Mouse (Mus musculus) MEL (cell line): ENCODE results near the gene Cck. TPM values are rescaled to one million over a fixed set of nuclear protein-coding genes. Genes with fewer than 3 reads are reported as not detected.

ENCODE experiments used
- DNase-seq: peaks from one replicate; pipeline ENCODE4 v3.0.0; 2011; ENCODE audit warnings: low read depth, low spot score
- H3K27ac ChIP-seq: 2 replicates; pipeline ENCODE4 v1.5.1; 2012; ENCODE audit warnings: low read depth, mild to moderate bottlenecking, control low read depth, low read length, moderate library complexity; ENCODE audit not compliant: control insufficient read depth
- H3K27me3 ChIP-seq, 2 experiments: fragments of 150-350 bp in 1 of 2; sonication (generic) in 1 of 2; 2 replicates each; pipeline ENCODE4 v1.6.1; 2012; ENCODE audit warnings: low read length in 2 of 2, mild to moderate bottlenecking in 2 of 2, improper control_type of control experiment in 1 of 2, moderate library complexity in 1 of 2; ENCODE audit not compliant: insufficient read depth in 2 of 2, control insufficient read depth in 1 of 2
- H3K36me3 ChIP-seq, 2 experiments: 2 replicates each; pipeline ENCODE4 v1.6.1; 2012 to 2014; ENCODE audit warnings: low read length in 2 of 2, improper control_type of control experiment in 1 of 2, inconsistent platforms in 1 of 2, mild to moderate bottlenecking in 1 of 2; ENCODE audit not compliant: insufficient read depth in 2 of 2, control insufficient read depth in 1 of 2
- H3K4me1 ChIP-seq, 2 experiments: fragments of 150-350 bp in 1 of 2; sonication (generic) in 1 of 2; 2 replicates each; pipeline ENCODE4 v1.6.1; 2012; ENCODE audit warnings: low read length in 2 of 2, improper control_type of control experiment in 1 of 2, mild to moderate bottlenecking in 1 of 2; ENCODE audit not compliant: insufficient read depth in 2 of 2, control insufficient read depth in 1 of 2
- H3K4me3 ChIP-seq, 2 experiments: fragments of 150-350 bp in 1 of 2; sonication (generic) in 1 of 2; 2 replicates each; pipeline ENCODE4 v1.5.1; 2012; ENCODE audit warnings: low read depth in 2 of 2, low read length in 2 of 2, mild to moderate bottlenecking in 2 of 2, moderate library complexity in 2 of 2, control low read depth in 1 of 2, improper control_type of control experiment in 1 of 2; ENCODE audit not compliant: control insufficient read depth in 1 of 2, insufficient read depth in 1 of 2
- H3K79me2 ChIP-seq: 2 replicates; pipeline ENCODE4 v1.6.1; 2012; ENCODE audit warnings: mild to moderate bottlenecking, low read length, moderate library complexity; ENCODE audit not compliant: control insufficient read depth, poor library complexity, insufficient read depth
- H3K9ac ChIP-seq: 2 replicates; pipeline ENCODE4 v1.6.1; 2012; ENCODE audit warnings: low read depth, mild to moderate bottlenecking, control low read depth, low read length, moderate library complexity; ENCODE audit not compliant: control insufficient read depth, poor library complexity, severe bottlenecking
- H3K9me3 ChIP-seq: fragments of 150-350 bp; sonication (generic); replicated peaks from 2 replicates; pipeline ENCODE4 v1.6.1; 2012; ENCODE audit warnings: mild to moderate bottlenecking, low read length, improper control_type of control experiment, moderate library complexity; ENCODE audit not compliant: insufficient read depth
- CTCF ChIP-seq, 3 experiments: IDR thresholded peaks in 2 of 3; conservative IDR thresholded peaks in 1 of 3; 2 replicates each; pipeline ENCODE4 v1.5.1; 2011 to 2012; ENCODE audit warnings: low read length in 3 of 3, low read depth in 2 of 3, mild to moderate bottlenecking in 2 of 3, improper control_type of control experiment in 1 of 3, inconsistent platforms in 1 of 3, mixed read lengths in 1 of 3, moderate library complexity in 1 of 3; ENCODE audit not compliant: control insufficient read depth in 1 of 3, insufficient read depth in 1 of 3, poor library complexity in 1 of 3, severe bottlenecking in 1 of 3
- ETS1 ChIP-seq: IDR thresholded peaks from 2 replicates; pipeline ENCODE4 v1.6.1; 2012; ENCODE audit warnings: low read depth, mild to moderate bottlenecking, inconsistent platforms, low read length, improper control_type of control experiment, moderate library complexity
- MAFK ChIP-seq: IDR thresholded peaks from 2 replicates; pipeline ENCODE4 v1.6.1; 2011; ENCODE audit warnings: low read depth, mild to moderate bottlenecking, low read length, improper control_type of control experiment, borderline replicate concordance
- MAZ ChIP-seq: IDR thresholded peaks from 2 replicates; pipeline ENCODE4 v1.6.1; 2012; ENCODE audit warnings: low read depth, mild to moderate bottlenecking, inconsistent platforms, low read length, improper control_type of control experiment
- RCOR1 ChIP-seq: IDR thresholded peaks from 2 replicates; pipeline ENCODE4 v1.6.1; 2012; ENCODE audit warnings: low read depth, mild to moderate bottlenecking, inconsistent platforms, low read length, improper control_type of control experiment
- SMC3 ChIP-seq: IDR thresholded peaks from 2 replicates; pipeline ENCODE4 v1.6.1; 2011; ENCODE audit warnings: low read depth, low read length, improper control_type of control experiment
- USF1 ChIP-seq: IDR thresholded peaks from 2 replicates; pipeline ENCODE4 v1.6.1; 2014; ENCODE audit warnings: low read depth, mild to moderate bottlenecking, inconsistent platforms, low read length, improper control_type of control experiment, moderate library complexity
- ZMIZ1 ChIP-seq: IDR thresholded peaks from 2 replicates; pipeline ENCODE4 v1.6.1; 2012; ENCODE audit warnings: low read depth, mild to moderate bottlenecking, inconsistent platforms, low read length, improper control_type of control experiment, moderate library complexity
- ZNF384 ChIP-seq: IDR thresholded peaks from 2 replicates; pipeline ENCODE4 v1.6.1; 2012; ENCODE audit warnings: low read depth, mild to moderate bottlenecking, inconsistent platforms, low read length, improper control_type of control experiment
- polyA plus RNA-seq, 2 experiments: library from polyadenylated mRNA; stranded (reverse) in 1 of 2; unstranded in 1 of 2; fragments of >175 nt in 1 of 2; fragments of >200 nt in 1 of 2; gene quantifications; 2 replicates each; pipeline versions ENCODE4 v1.2.1 to v1.2.4; 2012; ENCODE audit warnings: low replicate concordance in 2 of 2, low read depth in 1 of 2; ENCODE audit not compliant: insufficient read length in 2 of 2, insufficient read depth in 1 of 2, missing spikeins in 1 of 2
- total RNA-seq: library from RNA; depleted of rRNA; stranded (reverse); fragments of 300-350 nt; gene quantifications from 2 replicates; pipeline ENCODE4 v1.2.3, GENCODE M21; 2012; rRNA removed

Cck gene
- total and polyA plus RNA-seq, 3 experiments, result not detected

- Histone ChIP-seq H3K79me2 (no peaks in the 10 kb centered on the region), H3K9ac (no peak overlapping the region), H3K27me3 (no peaks in the 10 kb centered on the region), H3K36me3 (no peaks in the 10 kb centered on the region; a peak in 1 of 4 replicates), H3K9me3 (no peaks in the 10 kb centered on the region), H3K27ac (no peak overlapping the region), H3K4me3 (no peak overlapping the region), H3K4me1 (no peaks in the 10 kb centered on the region)
- TF ChIP-seq ZMIZ1 (no peak), MAFK (no peak), USF1 (no peak), RCOR1 (no peak), ETS1 (no peak), MAZ (no peak), SMC3 (no peak)
- DNase-seq, result no peak
Observed at GRCm38 (mm10) chr9:121443696-121444366, 51.7 kb downstream of the Cck start.

GRCm38 (mm10) chr9:121442145-121442544 lies 53.3 kb downstream of the Cck start:
- TF ChIP-seq CTCF (IDR thresholded peaks at IDR 0.05 in 2 of 3, conservative IDR thresholded peaks at IDR 0.05 in 1 of 3; ENCODE audit: control insufficient read depth in 1 of 3, insufficient read depth in 1 of 3, low read depth in 2 of 3, low read length in 3 of 3, poor library complexity in 1 of 3, severe bottlenecking in 1 of 3) (no peak), MAFK (no peak), ZNF384 (no peak)
- TF ChIP-seq, all 39 proteins: peak for 0
- no peaks in the 10 kb centered on the region for H3K36me3 ChIP-seq
- no peaks in the 10 kb centered on the region for H3K79me2 ChIP-seq
- H3K4me1 ChIP-seq, result no peaks in the 10 kb centered on the region
- no peak overlapping the region for H3K27ac ChIP-seq
- no peak overlapping the region for H3K4me3 ChIP-seq
- H3K9ac ChIP-seq, result no peak overlapping the region
- DNase-seq, result no peak
- no peaks in the 10 kb centered on the region for H3K9me3 ChIP-seq
- no peaks in the 10 kb centered on the region for H3K27me3 ChIP-seq

Other genes starting within 250 kb of the Cck start
- 21.8 and 31.1 TPM in 2 replicates for gene Ulk4, start 218.5 kb downstream of the Cck start, total RNA-seq
- gene Ulk4, start 218.5 kb downstream of the Cck start, polyA plus RNA-seq, result 10 to 100 TPM in 1 of 2 experiments, not detected in 1; 26.6 TPM
- gene Trak1, start 198.2 kb downstream of the Cck start, total RNA-seq, result 15.3 and 16.2 TPM in 2 replicates
- 10 to 100 TPM in 1 of 2 experiments, not detected in 1; 35.5 TPM for gene Trak1, start 198.2 kb downstream of the Cck start, polyA plus RNA-seq
- not detected in 2 replicates for gene Lyzl4, start 146.4 kb upstream of the Cck start, total RNA-seq
- not detected for gene Lyzl4, start 146.4 kb upstream of the Cck start, polyA plus RNA-seq
- not detected in 2 replicates for gene Vipr1, start 147.0 kb upstream of the Cck start, total RNA-seq
- gene Vipr1, start 147.0 kb upstream of the Cck start, polyA plus RNA-seq, result not detected
- gene Sec22c, start 209.8 kb upstream of the Cck start, total RNA-seq, result 5.9 and 6.6 TPM in 2 replicates
- gene Sec22c, start 209.8 kb upstream of the Cck start, polyA plus RNA-seq, result 10 to 100 TPM in 1 of 2 experiments, not detected in 1; 10.9 TPM
- gene Ss18l2, start 214.6 kb upstream of the Cck start, total RNA-seq, result 37.4 and 47.8 TPM in 2 replicates
- gene Ss18l2, start 214.6 kb upstream of the Cck start, polyA plus RNA-seq, result 10 to 100 TPM in 1 of 2 experiments, not detected in 1; 48.5 TPM
- 32.0 and 32.4 TPM in 2 replicates for gene Nktr, start 223.5 kb upstream of the Cck start, total RNA-seq
- gene Nktr, start 223.5 kb upstream of the Cck start, polyA plus RNA-seq, result 10 to 100 TPM; 34.3 to 70.7 TPM